Mouse (Mus musculus): ENCODE results near the gene Elovl5. TPM values are rescaled to one million over a fixed set of nuclear protein-coding genes. Genes with fewer than 3 reads are reported as not detected.

Gene Elovl5
- polyA plus RNA-seq, 1 experiment from 2014 or later, result 70.7 TPM

- peaks cover 24% of the 10 kb centered on the region for H3K4me1 ChIP-seq (replicated peaks; ENCODE audit: control insufficient read depth, insufficient read depth, low read length)
- WGBS, result 70% methylated on average over 11 of the region's 11 CpGs
- H3K4me2 ChIP-seq (ENCODE audit: low read length), result no peak overlapping the region
- no peak overlapping the region for H3K4me3 ChIP-seq (replicated peaks; ENCODE audit: low read length)
- no peak overlapping the region for H3K9ac ChIP-seq (replicated peaks; ENCODE audit: low read depth, low read length)
- no peaks in the 10 kb centered on the region for H3K9me3 ChIP-seq (ENCODE audit: control insufficient read depth, low read length)
- H3K27me3 ChIP-seq (replicated peaks; ENCODE audit: control insufficient read depth, insufficient read depth, low read length), result no peaks in the 10 kb centered on the region
- ATAC-seq, result no peak
- no peaks in the 10 kb centered on the region for H3K36me3 ChIP-seq (ENCODE audit: control insufficient read depth, insufficient read depth)
- peak overlapping the region; percentile 61; the same call in 1 of the 2 replicates for H3K27ac ChIP-seq (ENCODE audit: low read length)
Measured at GRCm38 (mm10) chr9:77937875-77938274, 20.7 kb downstream of the Elovl5 start.

GRCm38 (mm10) chr9:77938761-77939553, 21.8 kb downstream of the Elovl5 start:
- WGBS, result 54% methylated on average over 13 of the region's 13 CpGs
- H3K27ac ChIP-seq (ENCODE audit: low read length), result peak overlapping the region; percentile 61
- H3K9ac ChIP-seq (replicated peaks; ENCODE audit: low read depth, low read length), result no peak overlapping the region
- peaks cover 24% of the 10 kb centered on the region for H3K4me1 ChIP-seq (replicated peaks; ENCODE audit: control insufficient read depth, insufficient read depth, low read length)
- no peaks in the 10 kb centered on the region for H3K9me3 ChIP-seq (ENCODE audit: control insufficient read depth, low read length)
- H3K4me2 ChIP-seq (ENCODE audit: low read length), result peak overlapping the region; percentile 17; the same call in 1 of the 2 replicates
- no peaks in the 10 kb centered on the region for H3K36me3 ChIP-seq (ENCODE audit: control insufficient read depth, insufficient read depth)
- no peaks in the 10 kb centered on the region for H3K27me3 ChIP-seq (replicated peaks; ENCODE audit: control insufficient read depth, insufficient read depth, low read length)
- H3K4me3 ChIP-seq (replicated peaks; ENCODE audit: low read length), result no peak overlapping the region
- ATAC-seq, result peak; percentile 95

GRCm38 (mm10) chr9:77939554-77939920, 22.4 kb downstream of the Elovl5 start:
- no peak for ATAC-seq
- H3K27ac ChIP-seq (ENCODE audit: low read length), result peak overlapping the region; percentile 41; the same call in 1 of the 2 replicates
- 65% methylated on average over 5 of the region's 5 CpGs for WGBS

GRCm38 (mm10) chr9:77941058-77941457, 23.9 kb downstream of the Elovl5 start:
- no peaks in the 10 kb centered on the region for H3K36me3 ChIP-seq (ENCODE audit: control insufficient read depth, insufficient read depth)
- 35% methylated on average over 6 of the region's 6 CpGs for WGBS
- no peaks in the 10 kb centered on the region for H3K9me3 ChIP-seq (ENCODE audit: control insufficient read depth, low read length)
- H3K27ac ChIP-seq (ENCODE audit: low read length), result no peak overlapping the region
- H3K4me1 ChIP-seq (replicated peaks; ENCODE audit: control insufficient read depth, insufficient read depth, low read length), result peaks cover 24% of the 10 kb centered on the region
- H3K27me3 ChIP-seq (replicated peaks; ENCODE audit: control insufficient read depth, insufficient read depth, low read length), result no peaks in the 10 kb centered on the region
- H3K4me2 ChIP-seq (ENCODE audit: low read length), result no peak overlapping the region
- H3K9ac ChIP-seq (replicated peaks; ENCODE audit: low read depth, low read length), result no peak overlapping the region
- 0 out of 2 replicates have a peak, but pooled peaks have one; percentile 41 for ATAC-seq
- no peak overlapping the region for H3K4me3 ChIP-seq (replicated peaks; ENCODE audit: low read length)

More at GRCm38 (mm10) chr9:77939554-77939920, 22.4 kb downstream of the Elovl5 start:
- Histone ChIP-seq H3K4me1 (replicated peaks; ENCODE audit: control insufficient read depth, insufficient read depth, low read length) (peaks cover 24% of the 10 kb centered on the region), H3K4me2 (ENCODE audit: low read length) (no peak overlapping the region), H3K4me3 (replicated peaks; ENCODE audit: low read length) (no peak overlapping the region), H3K9me3 (ENCODE audit: control insufficient read depth, low read length) (no peaks in the 10 kb centered on the region), H3K9ac (replicated peaks; ENCODE audit: low read depth, low read length) (no peak overlapping the region), H3K36me3 (ENCODE audit: control insufficient read depth, insufficient read depth) (no peaks in the 10 kb centered on the region), H3K27me3 (replicated peaks; ENCODE audit: control insufficient read depth, insufficient read depth, low read length) (no peaks in the 10 kb centered on the region)

GRCm38 (mm10) chr9:77941836-77942235, 24.7 kb downstream of the Elovl5 start:
- Histone ChIP-seq H3K9ac (replicated peaks; ENCODE audit: low read depth, low read length) (no peak overlapping the region), H3K9me3 (ENCODE audit: control insufficient read depth, low read length) (no peaks in the 10 kb centered on the region), H3K27ac (ENCODE audit: low read length) (no peak overlapping the region), H3K36me3 (ENCODE audit: control insufficient read depth, insufficient read depth) (no peaks in the 10 kb centered on the region), H3K4me3 (replicated peaks; ENCODE audit: low read length) (no peak overlapping the region), H3K4me1 (replicated peaks; ENCODE audit: control insufficient read depth, insufficient read depth, low read length) (peaks cover 24% of the 10 kb centered on the region), H3K4me2 (ENCODE audit: low read length) (no peak overlapping the region), H3K27me3 (replicated peaks; ENCODE audit: control insufficient read depth, insufficient read depth, low read length) (no peaks in the 10 kb centered on the region)
- WGBS, result 79% methylated on average over 9 of the region's 9 CpGs
- ATAC-seq, result no peak

- no peak overlapping the region for H3K4me2 ChIP-seq (ENCODE audit: low read length)
- no peak for ATAC-seq
- WGBS, result 77% methylated on average over 10 of the region's 10 CpGs
- no peak overlapping the region for H3K9ac ChIP-seq (replicated peaks; ENCODE audit: low read depth, low read length)
- no peaks in the 10 kb centered on the region for H3K36me3 ChIP-seq (ENCODE audit: control insufficient read depth, insufficient read depth)
- H3K27me3 ChIP-seq (replicated peaks; ENCODE audit: control insufficient read depth, insufficient read depth, low read length), result no peaks in the 10 kb centered on the region
- no peak overlapping the region for H3K4me3 ChIP-seq (replicated peaks; ENCODE audit: low read length)
- no peak overlapping the region for H3K27ac ChIP-seq (ENCODE audit: low read length)
- H3K9me3 ChIP-seq (ENCODE audit: control insufficient read depth, low read length), result no peaks in the 10 kb centered on the region
- H3K4me1 ChIP-seq (replicated peaks; ENCODE audit: control insufficient read depth, insufficient read depth, low read length), result peaks cover 24% of the 10 kb centered on the region
Measured at GRCm38 (mm10) chr9:77942411-77942810, 25.2 kb downstream of the Elovl5 start.

GRCm38 (mm10) chr9:77943316-77943715, 26.2 kb downstream of the Elovl5 start:
- peaks cover 22% of the 10 kb centered on the region for H3K4me1 ChIP-seq (replicated peaks; ENCODE audit: control insufficient read depth, insufficient read depth, low read length)
- no peaks in the 10 kb centered on the region for H3K36me3 ChIP-seq (ENCODE audit: control insufficient read depth, insufficient read depth)
- no peak overlapping the region for H3K4me3 ChIP-seq (replicated peaks; ENCODE audit: low read length)
- no peaks in the 10 kb centered on the region for H3K9me3 ChIP-seq (ENCODE audit: control insufficient read depth, low read length)
- H3K27me3 ChIP-seq (replicated peaks; ENCODE audit: control insufficient read depth, insufficient read depth, low read length), result no peaks in the 10 kb centered on the region
- H3K27ac ChIP-seq (ENCODE audit: low read length), result no peak overlapping the region
- no peak overlapping the region for H3K9ac ChIP-seq (replicated peaks; ENCODE audit: low read depth, low read length)
- WGBS, result 85% methylated on average over 2 of the region's 2 CpGs
- no peak for ATAC-seq
- H3K4me2 ChIP-seq (ENCODE audit: low read length), result no peak overlapping the region

- Histone ChIP-seq H3K4me2 (ENCODE audit: low read length) (no peak overlapping the region), H3K9me3 (ENCODE audit: control insufficient read depth, low read length) (no peaks in the 10 kb centered on the region), H3K4me1 (replicated peaks; ENCODE audit: control insufficient read depth, insufficient read depth, low read length) (peaks cover 13% of the 10 kb centered on the region), H3K4me3 (replicated peaks; ENCODE audit: low read length) (no peak overlapping the region), H3K27me3 (replicated peaks; ENCODE audit: control insufficient read depth, insufficient read depth, low read length) (no peaks in the 10 kb centered on the region), H3K27ac (ENCODE audit: low read length) (no peak overlapping the region), H3K36me3 (ENCODE audit: control insufficient read depth, insufficient read depth) (no peaks in the 10 kb centered on the region), H3K9ac (replicated peaks; ENCODE audit: low read depth, low read length) (no peak overlapping the region)
- WGBS, result 91% methylated on average over 3 of the region's 3 CpGs
- no peak for ATAC-seq
Measured at GRCm38 (mm10) chr9:77944195-77944594, 27.0 kb downstream of the Elovl5 start.

GRCm38 (mm10) chr9:77945792-77946666, 28.9 kb downstream of the Elovl5 start:
- H3K27me3 ChIP-seq (replicated peaks; ENCODE audit: control insufficient read depth, insufficient read depth, low read length), result no peaks in the 10 kb centered on the region
- no peaks in the 10 kb centered on the region for H3K9me3 ChIP-seq (ENCODE audit: control insufficient read depth, low read length)
- no peak overlapping the region for H3K27ac ChIP-seq (ENCODE audit: low read length)
- H3K36me3 ChIP-seq (ENCODE audit: control insufficient read depth, insufficient read depth), result no peaks in the 10 kb centered on the region
- ATAC-seq, result no peak
- H3K9ac ChIP-seq (replicated peaks; ENCODE audit: low read depth, low read length), result no peak overlapping the region
- WGBS, result 88% methylated on average over 6 of the region's 6 CpGs
- H3K4me2 ChIP-seq (ENCODE audit: low read length), result no peak overlapping the region
- no peak overlapping the region for H3K4me3 ChIP-seq (replicated peaks; ENCODE audit: low read length)
- H3K4me1 ChIP-seq (replicated peaks; ENCODE audit: control insufficient read depth, insufficient read depth, low read length), result peaks cover 2% of the 10 kb centered on the region; the same call in 1 of the 2 replicates

Measured in forebrain, embryonic 16.5 days (tissue).